ENCODE assay signal across 19 mouse cellular contexts in genomic region chr7:30820854-30821445, GRCm38 (mm10). TPM values are rescaled to one million over a fixed set of nuclear protein-coding genes. Genes with fewer than 3 reads are reported as not detected.
DNase-seq lines count a peak whose midpoint lies in the region; ATAC-seq and TF ChIP-seq lines count a peak whose summit lies in the region.
"Had no signal": no experiment of that assay in that cellular context is flagged by ENCODE, and none has a peak within 500 bp of the region (broad histone marks: within the 10 kb centered on the region; RNA-seq: fewer than 3 reads in every experiment).

No protein-coding gene starts in this region.

- H3K9ac ChIP-seq in kidney, embryonic 16.5 days (replicated peaks; ENCODE audit: low read length): no peak overlapping the region
- no peak overlapping the region for H3K9ac ChIP-seq in kidney, embryonic 15.5 days
- H3K9ac ChIP-seq in intestine, postnatal 0 days (ENCODE audit: low read depth, low read length): no peak overlapping the region
- H3K9ac ChIP-seq: limb, embryonic 12.5 days; lung, embryonic 15.5 days had no signal

- no peak overlapping the region for H3K4me3 ChIP-seq in kidney, embryonic 16.5 days (ENCODE audit: low read length)
- H3K4me3 ChIP-seq in kidney, embryonic 15.5 days (replicated peaks): no peak overlapping the region
- H3K4me3 ChIP-seq in intestine, postnatal 0 days (ENCODE audit: low read depth, low read length): no peak overlapping the region
- H3K4me3 ChIP-seq: limb, embryonic 12.5 days; lung, embryonic 15.5 days; midbrain, embryonic 10.5 days had no signal

- no peak for TF ChIP-seq CTCF in intestine, postnatal 0 days (IDR thresholded peaks at IDR 0.05; ENCODE audit: low read depth)

- WGBS in kidney, embryonic 16.5 days: 26% methylated on average over 7 of the region's 7 CpGs
- WGBS in kidney, embryonic 15.5 days: 24% methylated on average over 7 of the region's 7 CpGs
- 46% methylated on average over 7 of the region's 7 CpGs for WGBS in intestine, postnatal 0 days

- H3K4me2 ChIP-seq in kidney, embryonic 16.5 days (replicated peaks; ENCODE audit: low read depth, low read length): no peak overlapping the region
- no peak overlapping the region for H3K4me2 ChIP-seq in kidney, embryonic 15.5 days
- peak overlapping the region; percentile 24; the same call in 1 of the 2 replicates for H3K4me2 ChIP-seq in intestine, postnatal 0 days (replicated peaks; ENCODE audit: low read depth)
- H3K4me2 ChIP-seq: limb, embryonic 12.5 days; lung, embryonic 15.5 days had no signal

- H3K4me1 ChIP-seq in kidney, embryonic 16.5 days (ENCODE audit: insufficient read depth, low read length): peaks cover 3% of the 10 kb centered on the region
- H3K4me1 ChIP-seq in kidney, embryonic 15.5 days: peaks cover 21% of the 10 kb centered on the region
- no peaks in the 10 kb centered on the region for H3K4me1 ChIP-seq in intestine, postnatal 0 days (replicated peaks; ENCODE audit: control insufficient read depth, insufficient read depth, low read length)
- H3K4me1 ChIP-seq: limb, embryonic 12.5 days; midbrain, embryonic 10.5 days had no signal

- peak; percentile 31; the same call in 1 of the 2 replicates for ATAC-seq in kidney, embryonic 16.5 days (ENCODE audit: low FRiP score, low TSS enrichment)
- ATAC-seq in kidney, embryonic 15.5 days (replicated peaks; ENCODE audit: low FRiP score): no peak
- no peak for ATAC-seq in intestine, postnatal 0 days
- ATAC-seq: forebrain, embryonic 16.5 days had no signal

- H3K27me3 ChIP-seq in kidney, embryonic 16.5 days (ENCODE audit: insufficient read depth, low read length): no peaks in the 10 kb centered on the region
- 0 out of 2 replicates have a peak, but pooled peaks cover 2% of the 10 kb centered on the region for H3K27me3 ChIP-seq in kidney, embryonic 15.5 days
- no peaks in the 10 kb centered on the region for H3K27me3 ChIP-seq in intestine, postnatal 0 days (replicated peaks; ENCODE audit: control insufficient read depth, insufficient read depth, low read length)
- H3K27me3 ChIP-seq: limb, embryonic 12.5 days; lung, embryonic 15.5 days had no signal

- H3K27ac ChIP-seq in kidney, embryonic 16.5 days (ENCODE audit: low read length): no peak overlapping the region
- no peak overlapping the region for H3K27ac ChIP-seq in kidney, embryonic 15.5 days
- no peak overlapping the region for H3K27ac ChIP-seq in intestine, postnatal 0 days (ENCODE audit: low read depth, low read length)
- H3K27ac ChIP-seq: limb, embryonic 12.5 days; lung, embryonic 15.5 days; midbrain, embryonic 10.5 days had no signal

- peak; percentile 34 for DNase-seq in adipocyte (ENCODE audit: low spot score)
- DNase-seq in thymus, postnatal 14 days: peak; percentile 45
- no peak for DNase-seq in c-Kit-positive CD71-positive TER-119-positive erythroid progenitor cells, embryonic 14.5 days (ENCODE audit: low spot score)
- no peak for DNase-seq in urinary bladder, postnatal 25 days (ENCODE audit: low spot score)
- DNase-seq in adrenal gland, adult 18-20 months (ENCODE audit: low spot score in 2 of 2): no peak
- DNase-seq: cerebellum, adult 8-10 months; gastrocnemius, postnatal 10 days; heart, postnatal 36 days; layer of hippocampus, postnatal 36 days; right cerebral cortex, postnatal 14 days had no signal

- H3K36me3 ChIP-seq in kidney, embryonic 16.5 days (ENCODE audit: insufficient read depth, low read length): no peaks in the 10 kb centered on the region
- no peaks in the 10 kb centered on the region for H3K36me3 ChIP-seq in kidney, embryonic 15.5 days
- H3K36me3 ChIP-seq in intestine, postnatal 0 days (ENCODE audit: control insufficient read depth, insufficient read depth): no peaks in the 10 kb centered on the region
- H3K36me3 ChIP-seq: G1E; limb, embryonic 12.5 days; lung, embryonic 15.5 days; midbrain, embryonic 10.5 days had no signal

- H3K9me3 ChIP-seq in kidney, embryonic 16.5 days (ENCODE audit: low read length): no peaks in the 10 kb centered on the region
- H3K9me3 ChIP-seq in kidney, embryonic 15.5 days (replicated peaks): no peaks in the 10 kb centered on the region
- no peaks in the 10 kb centered on the region for H3K9me3 ChIP-seq in intestine, postnatal 0 days (ENCODE audit: control insufficient read depth)
- H3K9me3 ChIP-seq: G1E; limb, embryonic 12.5 days; lung, embryonic 15.5 days; midbrain, embryonic 10.5 days had no signal

RNA-seq across cellular contexts. Expression of gene Ffar2, which starts 2.6 kb away (rescaled TPM):
- 0.28 and 0.30 TPM in 2 replicates for polyA plus RNA-seq in kidney, embryonic 16.5 days (2015; fragmentation: Nextera tagmentation; extraction: Ambion mirVana)
- 0.19 and 0.49 TPM in 2 replicates for polyA plus RNA-seq in kidney, embryonic 15.5 days (2015; fragmentation: Nextera tagmentation; extraction: Ambion mirVana)
- 12.5 and 12.6 TPM in 2 replicates for polyA plus RNA-seq in intestine, postnatal 0 days (2015; fragmentation: Nextera tagmentation; extraction: Ambion mirVana)
- total RNA-seq in adrenal gland, adult 18-20 months (2021): 10 to 100 TPM in 1 of 2 experiments, 1 to 10 TPM in 1; 1.6 to 10.5 TPM
- total RNA-seq: layer of hippocampus, postnatal 36 days had no signal
- polyA plus RNA-seq: forebrain, embryonic 16.5 days; limb, embryonic 12.5 days; midbrain, embryonic 10.5 days had no signal

RNA-seq across cellular contexts. Expression of gene Krtdap, which starts 33.3 kb away (rescaled TPM):
- polyA plus RNA-seq in kidney, embryonic 16.5 days (2015; fragmentation: Nextera tagmentation; extraction: Ambion mirVana): 1.0 and 1.5 TPM in 2 replicates
- 5.8 and 26.9 TPM in 2 replicates for polyA plus RNA-seq in kidney, embryonic 15.5 days (2015; fragmentation: Nextera tagmentation; extraction: Ambion mirVana)
- 4.1 and 4.8 TPM in 2 replicates for polyA plus RNA-seq in intestine, postnatal 0 days (2015; fragmentation: Nextera tagmentation; extraction: Ambion mirVana)
- 1 to 10 TPM in 1 of 2 experiments, not detected in 1; 2.5 TPM for total RNA-seq in adrenal gland, adult 18-20 months (2021)
- total RNA-seq: G1E; heart, postnatal 36 days; layer of hippocampus, postnatal 36 days had no signal
- polyA plus RNA-seq: forebrain, embryonic 16.5 days; G1E; limb, embryonic 12.5 days; midbrain, embryonic 10.5 days had no signal

RNA-seq across cellular contexts. Expression of gene Ffar3, which starts 35.0 kb away (rescaled TPM):
- 0.12 and 0.24 TPM in 2 replicates for polyA plus RNA-seq in kidney, embryonic 16.5 days (2015; fragmentation: Nextera tagmentation; extraction: Ambion mirVana)
- polyA plus RNA-seq in kidney, embryonic 15.5 days (2015; fragmentation: Nextera tagmentation; extraction: Ambion mirVana): 0.22 and 0.88 TPM in 2 replicates
- 0.21 and 0.47 TPM in 2 replicates for polyA plus RNA-seq in intestine, postnatal 0 days (2015; fragmentation: Nextera tagmentation; extraction: Ambion mirVana)
- total RNA-seq in adrenal gland, adult 18-20 months (2021): under 1 TPM; 0.23 to 0.26 TPM
- total RNA-seq: G1E; gastrocnemius, postnatal 10 days; heart, postnatal 36 days; layer of hippocampus, postnatal 36 days had no signal
- polyA plus RNA-seq: brain, embryonic 14.5 days; forebrain, embryonic 16.5 days; G1E; limb, embryonic 12.5 days; lung, embryonic 15.5 days; midbrain, embryonic 10.5 days had no signal

RNA-seq across cellular contexts. Expression of gene Ffar1, which starts 40.4 kb away (rescaled TPM):
- polyA plus RNA-seq in kidney, embryonic 16.5 days (2015; fragmentation: Nextera tagmentation; extraction: Ambion mirVana): not detected in 2 replicates
- not detected in 2 replicates for polyA plus RNA-seq in kidney, embryonic 15.5 days (2015; fragmentation: Nextera tagmentation; extraction: Ambion mirVana)
- polyA plus RNA-seq in intestine, postnatal 0 days (2015; fragmentation: Nextera tagmentation; extraction: Ambion mirVana): 0.13 and 0.21 TPM in 2 replicates
- not detected for total RNA-seq in adrenal gland, adult 18-20 months (2021)
- total RNA-seq: gastrocnemius, postnatal 10 days; heart, postnatal 36 days; layer of hippocampus, postnatal 36 days had no signal
- polyA plus RNA-seq: brain, embryonic 14.5 days; forebrain, embryonic 16.5 days; G1E; limb, embryonic 12.5 days; lung, embryonic 15.5 days; midbrain, embryonic 10.5 days had no signal

RNA-seq across cellular contexts. Expression of gene Dmkn, which starts 57.4 kb away (rescaled TPM):
- 0.89 and 1.2 TPM in 2 replicates for polyA plus RNA-seq in kidney, embryonic 16.5 days (2015; fragmentation: Nextera tagmentation; extraction: Ambion mirVana)
- 1.3 and 7.7 TPM in 2 replicates for polyA plus RNA-seq in kidney, embryonic 15.5 days (2015; fragmentation: Nextera tagmentation; extraction: Ambion mirVana)
- polyA plus RNA-seq in intestine, postnatal 0 days (2015; fragmentation: Nextera tagmentation; extraction: Ambion mirVana): 27.8 and 28.2 TPM in 2 replicates
- total RNA-seq in adrenal gland, adult 18-20 months (2021): 1 to 10 TPM; 4.2 to 6.0 TPM
- polyA plus RNA-seq: G1E; limb, embryonic 12.5 days; midbrain, embryonic 10.5 days had no signal

Comparison
In these comparisons a context has a peak if more than half of its experiments do, and no peak if none do; other contexts are left out.
1. DNase-seq: peak in adipocyte (single experiment) and thymus, postnatal 14 days (single experiment); none in c-Kit-positive CD71-positive TER-119-positive erythroid progenitor cells, embryonic 14.5 days (single experiment), urinary bladder, postnatal 25 days (single experiment) and adrenal gland, adult 18-20 months (0 of 2).